Mouse (Mus musculus) liver, embryonic 14.5 days (tissue): ENCODE results near the gene Kirrel3.

Experiments used
- CTCF ChIP-seq: IDR thresholded peaks from 2 replicates; pipeline ENCODE4 v1.5.1; 2016; ENCODE audit warnings: antibody characterized with exemption, low read depth, control low read depth
- EP300 ChIP-seq: IDR thresholded peaks from 2 replicates; pipeline ENCODE4 v1.6.1; 2016; ENCODE audit warnings: antibody characterized with exemption, low read depth

GRCm38 (mm10) chr9:34722198-34722550 lies 236.5 kb downstream of the Kirrel3 start:
- TF ChIP-seq CTCF (no peak), EP300 (no peak)
